Comparison of ENCODE assay signal across 23 mouse cellular contexts in the genomic region with DNA sequence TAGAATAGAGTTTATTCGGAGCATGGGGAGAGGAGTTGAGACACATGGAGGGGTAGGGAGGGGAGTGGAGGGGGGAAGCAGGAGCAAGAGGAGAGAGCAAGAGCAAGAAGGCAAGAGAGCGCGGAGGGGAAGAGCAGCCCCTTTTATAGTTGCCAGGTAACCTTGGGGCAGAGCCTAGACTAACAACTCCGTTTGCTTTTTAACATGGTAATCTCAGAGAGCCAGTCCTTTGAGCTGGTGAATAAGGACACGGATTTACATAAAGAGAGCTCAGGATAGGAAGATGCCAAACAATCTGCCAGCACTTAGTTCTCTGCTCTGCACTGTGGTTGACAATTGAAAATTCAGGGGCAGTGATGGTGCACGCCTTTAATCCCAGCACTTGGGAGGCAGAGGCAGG. TPM values are rescaled to one million over a fixed set of nuclear protein-coding genes. Genes with fewer than 3 reads are reported as not detected.
DNase-seq lines count a peak whose midpoint lies in the region; ATAC-seq and TF ChIP-seq lines count a peak whose summit lies in the region.
"Had no signal": no experiment of that assay in that cellular context is flagged by ENCODE, and none has a peak within 500 bp of the region (broad histone marks: within the 10 kb centered on the region; RNA-seq: fewer than 3 reads in every experiment).

No protein-coding gene starts in this region.

- H3K4me2 ChIP-seq in hindbrain, postnatal 0 days (ENCODE audit: low read depth, low read length): no peak overlapping the region
- H3K4me2 ChIP-seq in hindbrain, embryonic 14.5 days (replicated peaks): no peak overlapping the region
- no peak overlapping the region for H3K4me2 ChIP-seq in midbrain, embryonic 13.5 days (replicated peaks)
- H3K4me2 ChIP-seq: heart, embryonic 15.5 days; intestine, embryonic 15.5 days; kidney, embryonic 15.5 days; limb, embryonic 12.5 days; liver, embryonic 15.5 days; stomach, embryonic 15.5 days had no signal

- H3K27ac ChIP-seq in hindbrain, postnatal 0 days: no peak overlapping the region
- no peak overlapping the region for H3K27ac ChIP-seq in hindbrain, embryonic 14.5 days
- H3K27ac ChIP-seq in midbrain, embryonic 13.5 days: no peak overlapping the region
- H3K27ac ChIP-seq: heart, embryonic 15.5 days; intestine, embryonic 15.5 days; kidney, embryonic 15.5 days; limb, embryonic 12.5 days; stomach, embryonic 15.5 days had no signal

- ATAC-seq in hindbrain, postnatal 0 days: 0 out of 2 replicates have a peak, but pooled peaks have one; percentile 33
- ATAC-seq in hindbrain, embryonic 14.5 days (ENCODE audit: low FRiP score): no peak; the same call in 1 of the 2 replicates
- ATAC-seq in midbrain, embryonic 13.5 days: peak; percentile 49
- ATAC-seq: forebrain, embryonic 14.5 days; intestine, embryonic 15.5 days had no signal

- H3K9ac ChIP-seq in hindbrain, postnatal 0 days (replicated peaks; ENCODE audit: low read length): no peak overlapping the region
- no peak overlapping the region for H3K9ac ChIP-seq in hindbrain, embryonic 14.5 days
- no peak overlapping the region for H3K9ac ChIP-seq in midbrain, embryonic 13.5 days (replicated peaks)
- H3K9ac ChIP-seq: heart, embryonic 15.5 days; intestine, embryonic 15.5 days; kidney, embryonic 15.5 days; limb, embryonic 12.5 days; liver, embryonic 15.5 days; stomach, embryonic 15.5 days had no signal

- H3K27me3 ChIP-seq in hindbrain, postnatal 0 days (ENCODE audit: insufficient read depth, low read length): no peaks in the 10 kb centered on the region
- no peaks in the 10 kb centered on the region for H3K27me3 ChIP-seq in hindbrain, embryonic 14.5 days (ENCODE audit: control insufficient read depth, insufficient read depth, low read length)
- 0 out of 2 replicates have a peak, but pooled peaks cover 2% of the 10 kb centered on the region for H3K27me3 ChIP-seq in midbrain, embryonic 13.5 days
- H3K27me3 ChIP-seq: heart, embryonic 15.5 days; intestine, embryonic 15.5 days; kidney, embryonic 15.5 days; limb, embryonic 12.5 days; liver, embryonic 15.5 days; stomach, embryonic 15.5 days had no signal

- no peak for TF ChIP-seq CTCF in hindbrain, postnatal 0 days (IDR thresholded peaks at IDR 0.05; ENCODE audit: low read depth)

- H3K36me3 ChIP-seq in hindbrain, postnatal 0 days (ENCODE audit: insufficient read depth, low read length): no peaks in the 10 kb centered on the region
- no peaks in the 10 kb centered on the region for H3K36me3 ChIP-seq in hindbrain, embryonic 14.5 days (replicated peaks; ENCODE audit: control insufficient read depth, insufficient read depth)
- no peaks in the 10 kb centered on the region for H3K36me3 ChIP-seq in midbrain, embryonic 13.5 days
- H3K36me3 ChIP-seq: G1E; heart, embryonic 15.5 days; intestine, embryonic 15.5 days; kidney, embryonic 15.5 days; limb, embryonic 12.5 days; liver, embryonic 15.5 days; stomach, embryonic 15.5 days had no signal

- DNase-seq in hindbrain, postnatal 0 days (ENCODE audit: low spot score): no peak
- DNase-seq in hindbrain, embryonic 14.5 days (ENCODE audit: low spot score): no peak
- DNase-seq in 3T3-L1 (ENCODE audit: low read depth, low spot score) (peak; percentile 91), ES-CJ7 (ENCODE audit: low read depth, low spot score) (peak; percentile 92)
- DNase-seq in right cerebral cortex, postnatal 36 days (ENCODE audit: low spot score in 2 of 2): no peak
- DNase-seq in testis, postnatal 14 days (ENCODE audit: low spot score): no peak
- DNase-seq: adrenal gland, adult 8-10 months; cerebellum, adult 9-10 months; gastrocnemius, postnatal 25 days; kidney, postnatal 4 days; lung, postnatal 14 days; right cerebral cortex, postnatal 25 days; thymus, adult 2 months had no signal

- no peaks in the 10 kb centered on the region for H3K9me3 ChIP-seq in hindbrain, postnatal 0 days (ENCODE audit: low read length)
- H3K9me3 ChIP-seq in hindbrain, embryonic 14.5 days (ENCODE audit: control insufficient read depth, low read length): no peaks in the 10 kb centered on the region
- no peaks in the 10 kb centered on the region for H3K9me3 ChIP-seq in midbrain, embryonic 13.5 days
- H3K9me3 ChIP-seq: G1E; heart, embryonic 15.5 days; intestine, embryonic 15.5 days; kidney, embryonic 15.5 days; liver, embryonic 15.5 days; stomach, embryonic 15.5 days had no signal

- H3K4me1 ChIP-seq in hindbrain, postnatal 0 days (ENCODE audit: insufficient read depth, low read length): no peaks in the 10 kb centered on the region
- 0 out of 2 replicates have a peak, but pooled peaks cover 3% of the 10 kb centered on the region for H3K4me1 ChIP-seq in hindbrain, embryonic 14.5 days (replicated peaks; ENCODE audit: control insufficient read depth, insufficient read depth, low read length)
- H3K4me1 ChIP-seq in midbrain, embryonic 13.5 days (replicated peaks): peaks cover 9% of the 10 kb centered on the region; the same call in 1 of the 2 replicates
- H3K4me1 ChIP-seq: intestine, embryonic 15.5 days; stomach, embryonic 15.5 days had no signal

- WGBS in hindbrain, postnatal 0 days: 32% methylated on average over 6 of the region's 6 CpGs
- WGBS in hindbrain, embryonic 14.5 days: 42% methylated on average over 6 of the region's 6 CpGs
- WGBS in midbrain, embryonic 13.5 days: 34% methylated on average over 6 of the region's 6 CpGs

- no peak overlapping the region for H3K4me3 ChIP-seq in hindbrain, postnatal 0 days (ENCODE audit: low read length)
- no peak overlapping the region for H3K4me3 ChIP-seq in hindbrain, embryonic 14.5 days (replicated peaks; ENCODE audit: low read length)
- H3K4me3 ChIP-seq in midbrain, embryonic 13.5 days (replicated peaks): no peak overlapping the region
- H3K4me3 ChIP-seq: heart, embryonic 15.5 days; intestine, embryonic 15.5 days; kidney, embryonic 15.5 days; limb, embryonic 12.5 days; liver, embryonic 15.5 days; myocyte; stomach, embryonic 15.5 days had no signal

RNA-seq across cellular contexts. Expression of a gene that starts 31.3 kb away (rescaled TPM):
- 100.0 and 127 TPM in 2 replicates for total RNA-seq in hindbrain, postnatal 0 days (2014; rRNA removed)
- 82.0 and 83.2 TPM in 2 replicates for polyA plus RNA-seq in hindbrain, postnatal 0 days (2015; fragmentation: Nextera tagmentation; extraction: Ambion mirVana)
- 152 and 168 TPM in 2 replicates for polyA plus RNA-seq in hindbrain, embryonic 14.5 days (2014; fragmentation: Nextera tagmentation; extraction: Ambion mirVana)
- polyA plus RNA-seq in midbrain, embryonic 13.5 days (2015; fragmentation: Nextera tagmentation; extraction: Ambion mirVana): 203 and 210 TPM in 2 replicates

Comparison
In these comparisons a context has a peak if more than half of its experiments do, and no peak if none do; other contexts are left out.
1. DNase-seq: peak in 3T3-L1 (single experiment) and ES-CJ7 (single experiment); none in hindbrain, postnatal 0 days (single experiment), hindbrain, embryonic 14.5 days (single experiment), right cerebral cortex, postnatal 36 days (0 of 2) and testis, postnatal 14 days (single experiment).